Mouse (Mus musculus): ENCODE results near the gene Crebl2.

Crebl2 gene

GRCm38 (mm10) chr6:134822844-134823243 lies 7.1 kb upstream of the Crebl2 start:
- peak in 1 of 2 experiments; percentile 28 for DNase-seq

- no peak for DNase-seq
Observed at GRCm38 (mm10) chr6:134830776-134831175, 822 bp downstream of the Crebl2 start.

GRCm38 (mm10) chr6:134834585-134835251 lies 4.8 kb downstream of the Crebl2 start:
- DNase-seq: no peak

- no peak for DNase-seq
Observed at GRCm38 (mm10) chr6:134838111-134838510, 8.2 kb downstream of the Crebl2 start.

- DNase-seq: no peak
Observed at GRCm38 (mm10) chr6:134840346-134840745, 10.4 kb downstream of the Crebl2 start.

GRCm38 (mm10) chr6:134845726-134846125 lies 15.8 kb downstream of the Crebl2 start:
- no peak for DNase-seq

GRCm38 (mm10) chr6:134846308-134846707 lies 16.4 kb downstream of the Crebl2 start:
- no peak for DNase-seq

- no peak for DNase-seq
Observed at GRCm38 (mm10) chr6:134847550-134847949, 17.6 kb downstream of the Crebl2 start.

GRCm38 (mm10) chr6:134848197-134848890 lies 18.4 kb downstream of the Crebl2 start:
- DNase-seq: peak in 1 of 2 experiments; percentile 26

- no peak for DNase-seq
Observed at GRCm38 (mm10) chr6:134849461-134849860, 19.5 kb downstream of the Crebl2 start.

GRCm38 (mm10) chr6:134849985-134850384 lies 20.0 kb downstream of the Crebl2 start:
- no peak for DNase-seq

GRCm38 (mm10) chr6:134854782-134855181 lies 24.8 kb downstream of the Crebl2 start:
- no peak for DNase-seq

GRCm38 (mm10) chr6:134855926-134856325 lies 26.0 kb downstream of the Crebl2 start:
- DNase-seq: no peak

- DNase-seq: no peak
Observed at GRCm38 (mm10) chr6:134859021-134859420, 29.1 kb downstream of the Crebl2 start.

- no peak for DNase-seq
Observed at GRCm38 (mm10) chr6:134860275-134860674, 30.3 kb downstream of the Crebl2 start.

GRCm38 (mm10) chr6:134861386-134861785 lies 31.4 kb downstream of the Crebl2 start:
- DNase-seq: no peak

- peak; percentile 13 to 36 for DNase-seq
Observed at GRCm38 (mm10) chr6:134862671-134863104, 32.7 kb downstream of the Crebl2 start.

- peak; percentile 90 to 95 for DNase-seq
Observed at GRCm38 (mm10) chr6:134863146-134863545, 33.2 kb downstream of the Crebl2 start.

- no peak for DNase-seq
Observed at GRCm38 (mm10) chr6:134866113-134866512, 36.2 kb downstream of the Crebl2 start.

- DNase-seq: no peak
Observed at GRCm38 (mm10) chr6:134867325-134867724, 37.4 kb downstream of the Crebl2 start.

- DNase-seq: no peak
Observed at GRCm38 (mm10) chr6:134870209-134870742, 40.3 kb downstream of the Crebl2 start.

- DNase-seq: no peak
Observed at GRCm38 (mm10) chr6:134870887-134871286, 40.9 kb downstream of the Crebl2 start.

GRCm38 (mm10) chr6:134872236-134872635 lies 42.3 kb downstream of the Crebl2 start:
- no peak for DNase-seq

GRCm38 (mm10) chr6:134873018-134873417 lies 43.1 kb downstream of the Crebl2 start:
- peak in 1 of 2 experiments; percentile 15 for DNase-seq
